Mouse (Mus musculus) midbrain, embryonic 16.5 days (tissue): ENCODE measurements around the gene Ptpn14. TPM values are rescaled to one million over a fixed set of nuclear protein-coding genes. Genes with fewer than 3 reads are reported as not detected.

Experiments used
- polyA plus RNA-seq: library from polyadenylated mRNA; unstranded; fragments of >200 nt; fragmentation: Nextera tagmentation; extraction: Ambion mirVana; gene quantifications from 2 replicates; pipeline ENCODE4 v1.2.1, GENCODE M21; 2015

Gene Ptpn14
- polyA plus RNA-seq, 1 experiment from 2014 or later = 1.0 TPM

Other genes with a start within 250 kb of the Ptpn14 start
- 10.1 and 11.2 TPM in 2 replicates for gene Cenpf, start 40.2 kb upstream of the Ptpn14 start, polyA plus RNA-seq
- gene Smyd2, start 194.1 kb downstream of the Ptpn14 start, polyA plus RNA-seq = 77.0 and 78.7 TPM in 2 replicates